Mouse (Mus musculus) frontal cortex, postnatal 25 days (tissue): ENCODE measurements at regions not wholly inside any gene's neighbourhood (a gene's known extent, or its start where the extent isn't known, plus 50 kb on each side); places are given as distances from the start of the nearest gene placed in this dataset.

Experiments
- DNase-seq, 2 experiments: peaks; one replicate each; pipeline ENCODE4 v3.0.0; 2022; ENCODE audit warnings: low spot score in 2 of 2

DNA sequence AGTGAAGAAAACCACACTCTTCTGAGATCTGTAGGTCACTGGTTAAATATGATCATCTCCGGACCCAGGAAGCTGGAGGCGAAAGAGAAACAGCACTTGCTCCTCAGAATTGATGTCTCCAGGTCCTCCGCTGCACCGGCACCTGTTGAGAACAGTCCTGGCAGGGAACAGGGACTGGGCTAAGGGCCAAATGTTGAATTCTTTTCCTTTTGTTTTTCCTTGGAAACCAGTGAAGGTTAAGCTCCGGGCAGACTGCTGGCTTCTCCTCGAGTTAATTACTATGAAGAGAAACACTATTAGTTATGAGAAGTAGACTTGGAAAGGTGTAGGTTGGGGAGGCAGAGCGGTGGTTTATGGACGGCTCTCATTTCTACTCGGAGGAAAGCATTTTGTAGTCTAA is 242.7 kb downstream of the Rngtt start:
- no peak for DNase-seq

- no peak for DNase-seq
These were observed 244.5 kb downstream of the Rngtt start for GRCm38 (mm10) chr4:33554606-33555005.

- DNase-seq: no peak
These were observed 245.3 kb downstream of the Rngtt start for GRCm38 (mm10) chr4:33555231-33555933.

DNA sequence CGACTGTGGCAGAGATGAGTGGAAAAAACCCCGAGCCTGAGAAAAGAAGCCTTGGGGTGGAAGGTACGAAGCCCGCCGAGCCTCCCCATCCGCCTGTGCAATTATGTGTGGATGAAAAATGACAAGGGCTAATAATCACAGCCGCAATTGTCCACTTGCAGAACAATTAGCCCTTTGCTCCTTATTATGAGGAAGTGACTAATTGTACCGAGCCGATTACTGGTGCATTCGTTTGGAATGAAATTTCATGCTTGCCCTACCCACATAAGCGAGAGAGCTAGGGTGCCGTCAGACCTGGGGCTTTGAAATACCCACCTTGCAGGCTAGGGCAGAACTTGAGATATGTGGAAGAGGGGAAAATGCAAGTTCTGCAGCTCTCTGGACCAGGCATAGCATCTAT is 245.9 kb downstream of the Rngtt start:
- DNase-seq: no peak

DNA sequence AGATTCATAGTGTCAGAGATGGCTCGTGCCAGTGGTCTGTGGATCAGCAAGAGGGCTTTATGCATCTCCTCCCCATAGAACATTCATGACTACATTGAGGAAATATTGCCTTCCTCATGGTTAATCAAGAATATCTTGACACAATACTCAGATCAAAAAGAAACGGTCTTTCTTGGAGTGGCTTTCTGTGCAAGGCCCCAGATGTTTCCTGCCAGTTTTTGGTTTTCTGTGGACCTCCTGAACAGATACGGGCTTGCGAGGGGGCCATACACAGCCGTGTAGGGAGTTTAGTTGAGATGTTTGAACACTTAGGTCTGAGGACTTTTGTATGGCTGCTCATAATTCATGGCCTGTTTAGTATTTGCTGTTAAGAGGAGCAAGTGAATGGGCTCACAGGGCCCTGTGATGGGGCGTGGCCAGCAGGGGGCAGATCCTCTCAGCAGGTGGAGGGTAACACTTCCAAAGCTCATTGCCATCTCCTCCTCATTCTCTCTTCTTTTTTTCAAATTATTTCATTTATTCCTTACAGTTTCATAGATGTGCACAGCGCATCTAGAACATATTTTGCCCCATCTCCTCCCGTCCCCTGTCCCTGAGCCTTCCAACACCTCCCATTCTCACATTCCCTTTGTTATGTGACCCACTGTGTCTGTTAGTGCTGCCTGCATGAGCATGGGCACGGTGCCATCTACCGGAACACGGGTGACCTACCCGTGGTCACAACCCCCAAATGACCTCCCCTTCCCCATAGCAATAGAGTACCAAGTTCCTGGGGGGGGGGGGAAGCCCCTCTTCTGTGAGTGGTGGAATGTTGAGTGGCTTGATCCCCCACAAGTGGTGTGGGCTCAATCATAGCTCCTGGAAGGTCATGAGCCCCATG is 246.8 kb downstream of the Rngtt start:
- no peak for DNase-seq

DNA sequence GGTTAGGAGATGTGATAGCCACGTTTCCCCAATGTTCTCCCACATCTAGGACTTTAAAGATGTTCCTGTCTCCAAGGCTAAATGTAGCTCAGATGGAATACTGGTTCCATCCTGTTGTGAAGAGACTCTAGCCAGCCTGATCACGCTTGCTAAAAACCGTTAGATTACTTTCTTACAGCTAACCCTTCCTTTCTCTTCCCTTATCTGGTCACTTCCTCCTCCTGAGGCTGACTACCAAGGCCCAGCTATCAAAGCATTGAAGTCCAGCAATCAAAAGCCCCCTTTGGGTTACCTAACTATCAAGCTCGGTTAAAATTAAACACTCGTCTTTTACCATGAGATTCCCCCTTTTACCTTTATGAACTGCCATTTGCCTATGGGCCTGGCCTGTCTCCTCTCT is 260.2 kb downstream of the Rngtt start:
- no peak for DNase-seq

- no peak for DNase-seq
These were observed 261.2 kb downstream of the Rngtt start for GRCm38 (mm10) chr4:33571351-33571750.

DNA sequence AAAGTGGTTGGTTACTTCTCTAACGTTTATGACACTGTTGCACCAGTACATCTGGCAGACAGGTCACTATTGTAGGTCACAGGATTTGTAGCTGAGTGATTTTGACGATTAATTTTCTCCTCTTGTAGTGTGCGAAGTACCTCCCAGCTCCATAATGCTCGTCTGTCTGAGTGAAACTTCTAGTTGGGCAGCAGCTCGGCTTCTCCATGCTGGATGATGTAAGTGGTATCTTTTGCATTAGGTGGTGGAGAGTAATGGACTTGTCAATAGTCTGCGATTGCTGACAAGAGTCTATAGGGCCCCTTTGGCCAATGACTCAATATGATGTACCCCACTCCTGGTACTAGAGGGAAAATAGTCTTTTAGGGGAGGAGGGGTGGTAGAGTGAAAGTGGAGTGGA is 267.5 kb downstream of the Rngtt start:
- no peak for DNase-seq

DNA sequence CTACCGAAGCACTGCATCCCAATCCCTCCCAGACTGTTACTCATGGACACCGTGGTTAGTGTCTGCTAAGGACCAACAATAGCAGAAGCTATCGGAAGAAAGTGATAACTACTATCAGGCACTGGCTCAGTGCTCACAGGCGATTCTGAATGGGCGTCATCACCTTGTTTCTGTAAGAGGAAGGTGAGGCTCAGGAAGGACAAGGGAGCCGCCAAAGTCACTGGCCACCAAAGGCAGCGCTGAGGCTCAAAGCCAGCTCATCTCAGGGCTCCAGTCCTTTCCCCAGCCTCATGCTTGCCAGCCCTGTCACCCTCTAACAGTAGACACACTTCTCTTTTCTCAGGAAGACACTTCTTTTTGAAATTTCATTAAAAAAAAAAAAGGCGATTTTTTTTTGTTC is 270.4 kb downstream of the Rngtt start:
- DNase-seq: no peak

DNA sequence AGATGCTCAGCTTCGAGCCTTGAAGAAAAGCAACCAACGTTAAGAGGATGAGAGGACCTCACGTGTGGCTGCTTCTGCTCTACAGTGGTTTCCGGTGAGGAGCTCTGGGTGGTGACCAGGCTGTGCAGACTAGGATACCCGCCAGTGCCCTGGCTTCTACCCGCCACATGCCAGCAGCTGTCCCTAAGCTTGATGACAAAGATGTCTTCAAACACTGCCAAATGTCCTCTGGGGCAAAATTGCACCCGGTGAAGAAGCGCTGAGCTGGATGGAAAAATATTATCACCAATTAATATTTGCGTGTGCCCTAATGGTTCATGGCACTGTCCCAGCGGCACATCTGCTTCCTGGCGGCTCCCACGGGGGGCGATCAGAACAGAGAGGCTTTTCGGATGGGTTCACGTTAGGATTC is 271.1 kb downstream of the Rngtt start:
- DNase-seq: no peak

DNA sequence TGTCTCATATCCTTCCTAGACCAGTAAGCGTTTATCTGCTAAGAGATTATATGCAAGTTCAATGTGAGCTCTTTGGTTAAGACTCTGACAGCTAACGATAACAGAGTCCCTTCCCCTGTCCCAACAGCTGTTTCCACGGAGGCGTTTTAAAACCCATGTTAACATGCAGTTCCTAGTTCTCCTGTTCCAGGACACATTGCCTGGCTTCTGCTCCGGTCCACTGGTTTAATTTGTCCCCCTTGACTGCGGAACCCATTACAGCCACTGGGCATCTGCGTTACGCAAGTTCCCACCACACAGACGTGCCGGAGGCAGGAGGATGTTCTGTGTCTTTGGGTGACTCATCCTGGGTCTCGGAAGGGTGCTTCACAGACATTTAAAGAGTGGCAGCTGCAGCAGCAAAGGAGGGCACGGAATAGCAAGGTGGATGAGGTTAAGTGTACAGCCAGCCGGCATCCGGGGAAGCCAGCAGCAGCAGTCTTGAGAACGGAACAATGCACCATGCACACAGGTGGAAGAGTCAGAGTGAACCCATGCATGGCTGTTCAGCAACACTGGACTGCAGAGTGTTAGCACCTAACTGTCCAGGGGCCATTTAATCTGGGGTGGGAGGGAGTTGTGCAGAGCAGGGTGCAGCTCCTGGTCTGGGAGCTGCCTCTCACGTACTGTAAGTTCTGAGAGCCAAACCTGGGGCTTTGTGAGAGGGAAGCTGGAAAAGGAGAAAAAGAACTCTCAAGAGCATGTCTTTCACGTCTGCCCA is 271.8 kb downstream of the Rngtt start:
- DNase-seq: no peak

- DNase-seq: no peak
These were observed 273.0 kb downstream of the Rngtt start for GRCm38 (mm10) chr4:33582986-33583720.

DNA sequence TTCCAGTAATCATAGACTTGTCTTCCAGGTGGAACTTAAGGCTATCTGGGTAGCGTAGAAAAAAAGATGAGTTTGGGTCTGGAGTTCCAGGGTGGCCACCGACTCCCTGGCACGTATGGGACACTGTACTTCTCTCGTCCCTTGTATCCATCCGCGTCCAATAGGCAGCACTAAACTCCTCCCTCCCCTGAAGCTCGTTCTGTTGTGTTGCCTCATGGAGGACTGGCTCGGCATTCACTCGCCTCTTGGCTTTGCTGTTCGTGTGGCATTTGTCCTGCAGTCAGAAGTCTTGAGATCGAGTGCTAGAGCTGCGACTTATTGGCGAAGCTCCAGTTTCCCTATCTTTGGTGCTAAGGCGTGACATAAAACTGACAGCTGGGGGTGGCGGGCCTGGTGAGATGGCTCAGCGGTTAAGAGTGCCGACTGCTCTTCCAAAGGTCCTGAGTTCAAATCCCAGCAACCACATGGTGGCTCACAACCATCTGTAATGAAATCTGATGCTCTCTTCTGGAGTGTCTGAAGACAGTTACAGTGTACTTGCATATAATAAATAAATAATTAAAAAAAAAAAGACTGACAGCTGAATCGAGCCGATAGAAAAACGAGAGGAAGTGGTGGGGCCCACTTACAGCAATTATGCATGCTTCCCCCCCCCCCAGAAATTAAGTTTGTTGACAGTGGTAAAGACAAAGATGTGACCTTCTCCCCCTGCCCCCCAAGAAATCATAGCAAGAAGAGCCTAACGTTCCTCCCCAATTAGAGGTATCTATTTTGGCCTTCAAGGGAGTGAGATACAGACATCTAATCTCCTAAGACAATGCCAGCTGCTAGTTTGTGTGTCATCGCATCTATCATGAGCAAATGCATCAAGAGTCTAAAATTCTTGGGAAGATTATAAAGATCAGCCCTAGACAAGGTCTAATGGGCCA is 274.1 kb downstream of the Rngtt start:
- DNase-seq: no peak

DNA sequence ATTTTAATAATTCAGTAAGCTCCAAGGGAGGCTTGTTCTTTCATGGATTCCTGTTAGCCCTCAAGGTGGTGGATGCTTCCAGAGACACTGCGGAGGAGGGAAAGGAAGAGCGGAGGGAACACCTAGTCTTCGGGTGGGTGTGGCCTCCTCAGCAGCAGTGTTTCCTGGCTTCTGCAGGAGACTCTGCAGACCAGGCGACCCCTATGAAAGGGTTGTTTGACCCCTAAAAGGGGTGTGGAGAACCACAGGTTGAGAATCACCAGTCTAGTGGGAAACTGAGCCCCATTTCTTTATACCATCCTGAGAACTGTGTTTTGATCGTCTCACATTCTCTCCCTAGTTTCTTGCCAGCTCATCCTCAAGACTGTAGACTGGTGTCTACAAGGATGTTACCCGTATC is 275.7 kb downstream of the Rngtt start:
- DNase-seq: no peak

DNA sequence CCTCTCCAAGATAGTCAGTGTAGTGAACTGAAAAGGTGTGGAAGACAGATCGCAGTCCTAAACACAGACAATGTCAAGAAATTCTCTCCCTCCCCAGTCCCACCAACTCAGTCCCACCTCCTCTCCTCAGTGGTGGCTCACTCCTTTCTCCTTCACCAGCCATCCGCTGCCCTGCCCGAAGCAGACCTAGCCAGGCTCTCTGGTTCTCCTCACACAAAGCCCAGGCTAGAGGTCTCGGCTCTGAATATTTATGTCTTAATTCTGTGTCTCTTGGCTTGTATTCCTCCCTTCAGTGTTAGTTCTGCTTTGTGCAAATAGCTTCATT is 276.1 kb downstream of the Rngtt start:
- no peak for DNase-seq

GRCm38 (mm10) chr4:33586615-33587451 is 276.7 kb downstream of the Rngtt start:
- peak; percentile 20 to 25 for DNase-seq

GRCm38 (mm10) chr4:33587666-33588065 is 277.6 kb downstream of the Rngtt start:
- DNase-seq: no peak

- DNase-seq: no peak
These were observed 278.0 kb downstream of the Rngtt start for GRCm38 (mm10) chr4:33588127-33588526.

DNA sequence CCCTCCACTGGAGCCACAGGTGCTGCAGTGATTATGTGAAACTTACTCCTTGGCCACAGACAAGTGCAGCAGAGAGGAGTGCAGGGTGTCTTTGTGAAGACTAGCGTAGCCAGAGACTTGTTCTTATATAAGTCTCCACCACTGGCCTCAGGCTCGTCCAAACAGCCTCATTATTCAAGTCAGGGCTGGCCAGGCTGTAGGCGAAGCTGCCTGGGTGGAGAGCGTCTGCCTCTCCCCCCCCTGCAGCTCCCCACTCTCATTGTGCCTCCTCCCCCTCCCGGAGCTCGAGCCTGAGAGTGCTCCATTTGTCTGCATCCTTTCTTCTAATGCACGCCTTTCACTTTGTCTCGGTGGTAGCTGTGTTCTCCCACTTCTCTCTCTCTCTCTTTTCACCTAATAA is 279.1 kb downstream of the Rngtt start:
- DNase-seq: no peak
